Mouse (Mus musculus) left cerebral cortex, adult 18-20 months (tissue): Measurements from ENCODE around the gene Fam213b. TPM values are rescaled to one million over a fixed set of nuclear protein-coding genes. Genes with fewer than 3 reads are reported as not detected.
A peak's percentile ranks its signal among the peaks of the same experiment; 100 is the strongest.

Source experiments
- DNase-seq, 2 experiments: peaks; one replicate each; pipeline ENCODE4 v3.0.0; 2021 to 2022; ENCODE audit warnings: low spot score in 2 of 2, mixed read lengths in 1 of 2
- total RNA-seq, 2 experiments: library from RNA; stranded (reverse); gene quantifications; 2 replicates each; pipeline ENCODE4 v1.2.3; 2021

Fam213b gene
- total RNA-seq, 2 experiments from 2014 or later: 67.7 to 70.2 TPM

DNA sequence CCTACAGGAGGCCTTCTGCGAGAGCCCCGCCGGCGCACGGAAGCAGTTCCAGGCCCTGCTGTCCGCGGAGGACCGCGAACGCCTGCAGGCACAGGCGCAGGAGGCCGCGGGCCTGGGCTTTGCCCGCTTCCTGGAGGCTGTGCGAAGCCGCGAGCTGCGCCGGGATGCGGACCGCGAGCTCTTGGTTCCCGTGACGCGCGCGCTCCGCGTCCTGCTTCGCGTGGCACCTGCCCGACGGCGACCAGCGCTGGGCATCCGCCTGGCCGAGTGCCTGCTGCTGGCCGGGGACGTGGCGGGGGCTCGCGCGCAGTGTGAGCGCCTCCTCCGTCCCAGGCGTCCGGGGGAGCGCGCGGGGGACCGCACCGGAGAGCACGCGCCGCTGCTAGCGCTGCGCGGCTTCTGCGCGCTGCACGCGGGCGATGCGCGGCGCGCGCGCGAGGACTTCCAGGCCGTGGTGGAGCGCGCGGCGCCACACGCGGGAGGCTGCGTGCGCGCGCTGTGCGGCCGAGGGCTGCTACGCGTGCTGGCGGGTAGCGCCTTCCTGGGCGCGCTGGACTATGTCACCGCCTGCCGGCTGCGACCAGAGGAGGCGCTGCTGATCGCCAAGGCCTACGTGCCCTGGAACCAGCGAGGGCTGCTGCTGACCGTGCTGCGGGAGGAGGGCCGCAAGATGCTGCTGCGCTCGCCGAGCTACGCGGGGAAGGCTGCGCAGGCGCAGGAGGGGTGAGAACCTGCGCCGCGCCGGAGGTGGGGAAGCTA lies 43.0 kb downstream of the Fam213b start:
- DNase-seq: peak; percentile 88 to 95

DNA sequence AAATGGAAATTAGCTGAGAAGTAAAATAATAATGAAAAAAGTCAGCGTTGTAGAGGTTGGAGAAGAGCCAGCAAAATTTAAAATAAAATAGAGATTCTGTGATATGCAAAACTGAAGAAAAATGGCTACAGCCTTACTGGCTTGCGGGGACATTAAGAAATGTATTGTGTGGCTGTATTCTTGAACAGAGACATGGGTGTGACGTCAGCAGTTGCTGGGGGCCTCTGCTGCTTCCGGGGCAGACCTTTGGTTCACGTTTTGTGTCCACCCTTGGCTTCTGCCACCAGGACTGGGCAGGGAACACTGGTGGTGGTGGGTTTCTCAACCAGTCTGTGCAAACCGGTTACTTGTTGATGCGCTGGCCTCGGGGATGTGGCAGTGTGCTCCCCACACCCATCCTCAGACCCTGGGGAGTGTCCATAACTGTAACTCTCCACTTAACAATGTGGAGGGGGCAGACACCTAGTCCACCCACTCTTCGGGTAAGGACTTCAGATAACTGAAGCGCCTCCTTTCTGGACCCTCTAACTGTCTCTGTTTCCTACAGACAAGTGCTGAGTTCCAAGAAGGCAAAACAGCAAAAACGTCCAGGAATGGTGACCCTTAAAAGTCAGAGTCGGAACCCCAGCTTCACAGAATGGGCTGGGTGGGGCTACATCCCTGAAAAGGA lies 44.1 kb downstream of the Fam213b start:
- peak in 1 of 2 experiments; percentile 2 for DNase-seq

DNA sequence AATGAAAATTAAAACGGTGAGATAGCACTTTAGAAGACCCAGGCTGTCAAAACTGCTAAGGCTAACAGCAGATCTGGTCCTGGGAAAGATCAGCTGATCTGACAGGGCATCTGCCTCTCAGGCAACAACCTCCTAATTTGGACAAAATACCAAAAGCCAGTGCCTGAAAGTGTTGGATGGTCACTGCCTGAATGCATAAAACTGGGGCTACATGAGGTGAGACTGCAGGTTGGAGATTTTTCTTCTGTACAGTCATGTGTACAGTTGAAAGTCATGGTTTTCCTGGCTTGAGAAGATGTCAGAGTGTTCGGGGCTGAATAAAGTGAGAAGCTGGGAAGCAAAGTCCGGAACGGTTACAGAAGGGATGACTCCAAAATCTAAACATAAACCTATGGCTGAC lies 45.1 kb downstream of the Fam213b start:
- no peak for DNase-seq

DNA sequence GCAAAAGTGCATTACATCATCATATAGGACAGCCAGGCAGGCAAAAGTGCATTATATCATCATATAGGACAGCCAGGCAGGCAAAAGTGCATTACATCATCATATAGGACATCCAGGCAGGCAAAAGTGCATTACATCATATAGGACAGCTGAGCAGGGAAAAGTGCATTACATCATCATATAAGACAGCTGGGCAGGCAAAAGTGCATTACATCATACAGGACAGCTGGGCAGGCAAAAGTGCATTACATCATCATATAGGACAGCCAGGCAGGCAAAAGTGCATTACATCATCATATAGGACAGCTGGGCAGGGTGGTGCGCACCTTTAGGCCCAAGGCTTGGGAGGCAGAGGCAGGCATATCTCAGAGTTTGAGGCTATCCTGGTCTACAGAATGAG lies 46.2 kb downstream of the Fam213b start:
- no peak for DNase-seq

Other genes with a start within 250 kb of the Fam213b start
- gene Actrt2, start 231.3 kb downstream of the Fam213b start, total RNA-seq: not detected
- gene Ttc34, start 61.7 kb downstream of the Fam213b start, total RNA-seq: 1 to 10 TPM; 1.9 to 2.0 TPM
- under 1 TPM; 0.60 to 0.70 TPM for gene Mmel1, start 29.6 kb downstream of the Fam213b start, total RNA-seq
- gene Tnfrsf14, start 29.4 kb upstream of the Fam213b start, total RNA-seq: 1 to 10 TPM; 2.0 to 2.1 TPM
- 10 to 100 TPM; 35.7 to 36.1 TPM for gene Hes5, start 61.8 kb upstream of the Fam213b start, total RNA-seq
- gene Pank4, start 65.0 kb upstream of the Fam213b start, total RNA-seq: 10 to 100 TPM; 38.3 to 46.8 TPM
- 10 to 100 TPM; 69.2 to 88.5 TPM for gene Plch2, start 157.6 kb upstream of the Fam213b start, total RNA-seq
- gene Pex10, start 167.9 kb upstream of the Fam213b start, total RNA-seq: 10 to 100 TPM; 18.5 to 19.2 TPM
- 10 to 100 TPM; 64.6 to 64.7 TPM for gene Rer1, start 187.2 kb upstream of the Fam213b start, total RNA-seq
- gene Morn1, start 187.4 kb upstream of the Fam213b start, total RNA-seq: 10 to 100 TPM in 1 of 2 experiments, 1 to 10 TPM in 1; 9.0 to 10.4 TPM